Mouse (Mus musculus) lung, postnatal 0 days (tissue): ENCODE data around the gene Gxylt1.

ENCODE experiments used
- CTCF ChIP-seq: IDR thresholded peaks from 2 replicates; pipeline ENCODE4 v1.5.1; 2016; ENCODE audit warnings: antibody characterized with exemption, mild to moderate bottlenecking
- EP300 ChIP-seq: IDR thresholded peaks from 2 replicates; pipeline ENCODE4 v1.6.1; 2016; ENCODE audit warnings: antibody characterized with exemption, mild to moderate bottlenecking, control low read depth

DNA sequence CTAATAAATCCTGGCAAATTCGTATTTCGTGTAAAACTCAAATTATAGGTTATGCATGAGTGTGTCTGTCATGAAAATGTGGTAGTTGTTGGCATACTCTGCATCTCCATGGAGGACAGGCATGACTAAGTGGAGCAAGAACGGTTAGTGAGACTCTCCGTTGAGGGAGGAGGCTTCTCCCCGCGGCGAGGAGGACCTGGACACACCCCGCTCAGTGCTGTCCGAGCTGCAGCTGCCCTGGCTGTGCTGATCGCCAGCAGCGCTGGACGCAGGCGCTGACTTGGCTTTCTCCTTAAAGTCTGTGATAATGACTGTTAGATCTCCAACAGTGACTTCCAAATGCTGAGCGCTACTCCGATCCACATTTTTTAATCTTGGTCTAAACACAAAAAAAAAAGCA, 10.3 kb upstream of the Gxylt1 start:
- TF ChIP-seq EP300 (no peak), CTCF (no peak)
